Mouse (Mus musculus) hindbrain, embryonic 15.5 days (tissue): ENCODE measurements around the gene Evi2. TPM values are rescaled to one million over a fixed set of nuclear protein-coding genes. Genes with fewer than 3 reads are reported as not detected.

Source experiments
- ATAC-seq: fragments of 200-750 bp; cut with Nextera tagmentation; 2 replicates; pipeline ENCODE4 v1.8.0; 2017; ENCODE audit warnings: low read depth, moderate number of reproducible peaks, moderate TSS enrichment; ENCODE audit not compliant: low FRiP score
- H3K27ac ChIP-seq: fragments of 300-500 bp; sonication (generic); replicated peaks from 2 replicates; pipeline ENCODE4 v1.5.1; 2015; ENCODE audit warnings: mild to moderate bottlenecking, inconsistent platforms
- H3K27me3 ChIP-seq: fragments of 300-500 bp; sonication (generic); 2 replicates; pipeline ENCODE4 v1.6.1; 2015; ENCODE audit warnings: control low read depth, inconsistent platforms
- H3K36me3 ChIP-seq: fragments of 300-500 bp; sonication (generic); 2 replicates; pipeline ENCODE4 v1.6.1; 2015; ENCODE audit warnings: control low read depth, inconsistent platforms
- H3K4me1 ChIP-seq: fragments of 300-500 bp; sonication (generic); replicated peaks from 2 replicates; pipeline ENCODE4 v1.6.1; 2015; ENCODE audit warnings: control low read depth, inconsistent platforms
- H3K4me2 ChIP-seq: fragments of 300-500 bp; sonication (generic); 2 replicates; pipeline ENCODE4 v1.6.1; 2015; ENCODE audit warnings: moderate library complexity, mild to moderate bottlenecking, inconsistent platforms
- H3K4me3 ChIP-seq: fragments of 300-500 bp; sonication (generic); 2 replicates; pipeline ENCODE4 v1.5.1; 2015; ENCODE audit warnings: mild to moderate bottlenecking, inconsistent platforms
- H3K9ac ChIP-seq: fragments of 300-500 bp; sonication (generic); 2 replicates; pipeline ENCODE4 v1.6.1; 2015; ENCODE audit warnings: inconsistent platforms
- H3K9me3 ChIP-seq: fragments of 300-500 bp; sonication (generic); 2 replicates; pipeline ENCODE4 v1.6.1; 2016; ENCODE audit warnings: control low read depth, inconsistent platforms
- WGBS: fragments of 180-500 bp; shearing (Covaris S2); methylation state at CpG from one replicate; pipeline ENCODE4 v1.1.7; 2015; 5-methylcytosine and 5-hydroxymethylcytosine counted together
- polyA plus RNA-seq: library from polyadenylated mRNA; unstranded; fragments of >200 nt; fragmentation: Nextera tagmentation; extraction: Ambion mirVana; gene quantifications from 2 replicates; pipeline ENCODE4 v1.2.1, GENCODE M21; 2015

Gene Evi2
- polyA plus RNA-seq, 1 experiment from 2014 or later, result 0.58 TPM

GRCm38 (mm10) chr11:79522944-79523343 is 7.4 kb downstream of the Evi2 start:
- no peak overlapping the region for H3K4me2 ChIP-seq
- H3K4me3 ChIP-seq, result no peak overlapping the region
- no peaks in the 10 kb centered on the region for H3K27me3 ChIP-seq
- H3K27ac ChIP-seq, result no peak overlapping the region
- H3K36me3 ChIP-seq, result no peaks in the 10 kb centered on the region
- H3K9ac ChIP-seq, result no peak overlapping the region
- WGBS, result 86% methylated on average over 1 of the region's 1 CpGs
- no peaks in the 10 kb centered on the region for H3K4me1 ChIP-seq
- ATAC-seq, result no peak
- H3K9me3 ChIP-seq, result no peaks in the 10 kb centered on the region

DNA sequence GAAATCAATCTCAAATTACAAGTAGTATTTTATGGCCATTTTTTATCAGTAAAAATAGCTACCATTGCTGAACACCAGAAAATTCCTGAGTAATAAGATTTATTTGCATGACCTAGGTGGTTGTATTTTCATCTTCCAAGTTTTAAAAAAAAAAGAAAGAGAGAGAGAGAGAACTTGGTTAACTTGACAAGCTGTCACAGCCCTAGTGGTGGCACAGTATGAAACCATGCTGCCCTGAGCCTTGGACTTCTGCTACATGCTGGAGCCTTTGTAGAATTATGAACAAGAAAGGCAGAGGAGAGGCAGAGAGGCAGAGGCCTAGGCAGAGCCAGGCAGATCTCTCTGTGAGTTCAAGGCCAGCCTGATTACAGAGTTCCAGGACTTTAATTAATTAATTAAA is 8.5 kb downstream of the Evi2 start:
- H3K27ac ChIP-seq, result no peak overlapping the region
- H3K4me2 ChIP-seq, result no peak overlapping the region
- H3K36me3 ChIP-seq, result no peaks in the 10 kb centered on the region
- no peak for ATAC-seq
- H3K27me3 ChIP-seq, result no peaks in the 10 kb centered on the region
- no peak overlapping the region for H3K9ac ChIP-seq
- no peaks in the 10 kb centered on the region for H3K9me3 ChIP-seq
- H3K4me3 ChIP-seq, result no peak overlapping the region
- no peaks in the 10 kb centered on the region for H3K4me1 ChIP-seq

DNA sequence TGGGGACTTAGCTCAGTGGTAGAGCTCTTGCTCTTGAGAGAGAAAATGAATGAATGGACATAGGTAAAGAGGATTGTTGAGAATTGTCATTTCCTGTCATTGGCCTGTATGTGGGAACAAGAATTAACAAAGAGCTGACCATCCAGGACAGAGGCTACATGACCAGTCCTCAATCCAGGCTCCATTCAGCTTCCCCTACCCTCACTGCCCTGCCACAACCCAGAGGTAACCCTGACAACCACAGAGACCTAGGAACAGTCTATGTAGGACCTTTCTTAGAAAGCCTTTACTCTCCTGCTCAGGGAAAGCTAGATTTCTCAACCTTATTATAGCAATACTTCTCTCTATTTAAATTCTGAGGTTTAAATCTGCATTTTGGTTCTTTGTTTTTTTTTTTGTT is 9.6 kb downstream of the Evi2 start:
- no peak overlapping the region for H3K4me2 ChIP-seq
- no peak overlapping the region for H3K9ac ChIP-seq
- no peaks in the 10 kb centered on the region for H3K27me3 ChIP-seq
- no peaks in the 10 kb centered on the region for H3K4me1 ChIP-seq
- no peak overlapping the region for H3K4me3 ChIP-seq
- no peaks in the 10 kb centered on the region for H3K36me3 ChIP-seq
- H3K27ac ChIP-seq, result no peak overlapping the region
- ATAC-seq, result no peak
- no peaks in the 10 kb centered on the region for H3K9me3 ChIP-seq

DNA sequence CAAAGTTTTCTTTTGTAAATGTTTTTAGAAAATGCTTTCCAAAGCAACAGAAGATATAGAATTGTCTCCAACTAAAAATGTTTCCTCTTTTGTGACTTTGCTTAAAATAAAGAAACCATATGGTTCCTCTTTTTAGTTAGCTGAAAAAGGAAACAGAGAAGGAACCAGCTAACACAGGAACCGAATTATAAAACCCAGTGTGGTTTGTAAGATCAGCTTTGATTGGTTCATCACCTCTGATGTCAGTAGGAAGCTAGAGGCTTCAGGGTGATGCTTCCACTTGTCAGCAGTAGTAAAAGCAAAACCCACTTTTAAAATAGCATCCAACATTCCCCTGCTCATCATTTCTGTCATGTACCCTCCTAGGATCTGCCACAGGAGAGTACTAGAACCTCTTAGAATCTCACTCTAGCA is 10.5 kb downstream of the Evi2 start:
- no peaks in the 10 kb centered on the region for H3K36me3 ChIP-seq

GRCm38 (mm10) chr11:79519299-79519698 is 11.1 kb downstream of the Evi2 start:
- Histone ChIP-seq H3K4me1 (no peaks in the 10 kb centered on the region), H3K27me3 (no peaks in the 10 kb centered on the region), H3K27ac (no peak overlapping the region), H3K9me3 (no peaks in the 10 kb centered on the region), H3K36me3 (no peaks in the 10 kb centered on the region), H3K4me3 (no peak overlapping the region), H3K4me2 (no peak overlapping the region), H3K9ac (no peak overlapping the region)
- no peak for ATAC-seq
- WGBS, result 84% methylated on average over 6 of the region's 6 CpGs

More for the DNA sequence above, 10.5 kb downstream of the Evi2 start:
- H3K27ac ChIP-seq, result no peak overlapping the region
- no peaks in the 10 kb centered on the region for H3K27me3 ChIP-seq
- no peak for ATAC-seq
- no peaks in the 10 kb centered on the region for H3K9me3 ChIP-seq
- no peak overlapping the region for H3K4me2 ChIP-seq
- no peak overlapping the region for H3K9ac ChIP-seq
- H3K4me1 ChIP-seq, result no peaks in the 10 kb centered on the region
- 84% methylated on average over 1 of the region's 1 CpGs for WGBS
- H3K4me3 ChIP-seq, result no peak overlapping the region

GRCm38 (mm10) chr11:79515798-79516197 is 14.6 kb downstream of the Evi2 start:
- WGBS, result 97% methylated on average over 2 of the region's 2 CpGs
- H3K9ac ChIP-seq, result no peak overlapping the region

GRCm38 (mm10) chr11:79515331-79515730 is 15.1 kb downstream of the Evi2 start:
- ATAC-seq, result no peak
- Histone ChIP-seq H3K9me3 (no peaks in the 10 kb centered on the region), H3K27ac (no peak overlapping the region), H3K4me3 (no peak overlapping the region), H3K27me3 (no peaks in the 10 kb centered on the region), H3K9ac (no peak overlapping the region), H3K4me1 (no peaks in the 10 kb centered on the region), H3K4me2 (no peak overlapping the region), H3K36me3 (no peaks in the 10 kb centered on the region)
- 70% methylated on average over 6 of the region's 6 CpGs for WGBS

More at GRCm38 (mm10) chr11:79515798-79516197, 14.6 kb downstream of the Evi2 start:
- Histone ChIP-seq H3K4me2 (no peak overlapping the region), H3K27me3 (no peaks in the 10 kb centered on the region), H3K27ac (no peak overlapping the region), H3K4me3 (no peak overlapping the region), H3K36me3 (no peaks in the 10 kb centered on the region), H3K4me1 (no peaks in the 10 kb centered on the region), H3K9me3 (no peaks in the 10 kb centered on the region)
- no peak for ATAC-seq

DNA sequence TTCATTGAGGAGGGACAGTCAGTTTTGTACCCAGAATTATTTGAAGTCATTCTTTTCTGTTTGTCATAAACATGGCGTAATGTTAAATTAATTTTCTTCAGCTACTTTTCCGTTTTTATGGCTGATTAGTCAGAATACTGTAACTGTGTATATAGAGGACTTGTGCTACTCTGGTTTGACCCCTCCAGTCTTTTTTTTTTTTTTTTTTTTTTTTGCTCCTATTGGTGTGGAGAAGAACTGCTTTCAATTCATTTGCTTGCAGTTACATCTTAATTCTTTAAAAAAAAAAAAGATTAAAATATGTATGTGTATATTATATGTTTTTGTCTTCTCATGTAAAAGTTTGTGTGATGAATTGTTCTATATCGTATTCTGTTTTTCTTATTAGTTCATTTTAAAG is 18.4 kb downstream of the Evi2 start:
- Histone ChIP-seq H3K9me3 (no peaks in the 10 kb centered on the region), H3K9ac (no peak overlapping the region), H3K27ac (no peak overlapping the region), H3K4me2 (no peak overlapping the region), H3K27me3 (no peaks in the 10 kb centered on the region), H3K4me1 (no peaks in the 10 kb centered on the region), H3K4me3 (no peak overlapping the region), H3K36me3 (no peaks in the 10 kb centered on the region)
- no peak for ATAC-seq
- WGBS, result 92% methylated on average over 3 of the region's 3 CpGs

DNA sequence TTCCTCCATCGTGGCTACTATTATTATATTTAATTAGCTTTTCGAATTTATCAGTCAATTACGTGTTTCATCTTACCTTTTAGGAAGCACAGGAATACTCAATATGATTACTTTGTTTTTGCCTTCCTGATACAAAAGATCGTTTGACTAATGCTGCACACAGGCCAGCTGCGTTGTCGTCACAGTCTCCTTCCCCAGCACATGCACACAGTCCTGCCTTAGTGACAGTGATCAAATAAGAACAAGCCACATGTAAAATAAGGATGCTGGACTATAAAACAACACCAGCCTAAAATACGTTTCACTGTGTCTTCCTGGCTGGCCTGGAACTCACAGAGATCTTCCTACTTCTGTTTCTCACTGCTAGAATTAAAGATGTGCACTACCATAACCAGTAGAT is 25.9 kb downstream of the Evi2 start:
- Histone ChIP-seq H3K27ac (no peak overlapping the region), H3K9ac (no peak overlapping the region), H3K9me3 (no peaks in the 10 kb centered on the region), H3K4me1 (peaks cover 7% of the 10 kb centered on the region), H3K36me3 (no peaks in the 10 kb centered on the region), H3K4me2 (no peak overlapping the region), H3K4me3 (no peak overlapping the region), H3K27me3 (no peaks in the 10 kb centered on the region)
- WGBS, result 64% methylated on average over 7 of the region's 7 CpGs
- ATAC-seq, result no peak

DNA sequence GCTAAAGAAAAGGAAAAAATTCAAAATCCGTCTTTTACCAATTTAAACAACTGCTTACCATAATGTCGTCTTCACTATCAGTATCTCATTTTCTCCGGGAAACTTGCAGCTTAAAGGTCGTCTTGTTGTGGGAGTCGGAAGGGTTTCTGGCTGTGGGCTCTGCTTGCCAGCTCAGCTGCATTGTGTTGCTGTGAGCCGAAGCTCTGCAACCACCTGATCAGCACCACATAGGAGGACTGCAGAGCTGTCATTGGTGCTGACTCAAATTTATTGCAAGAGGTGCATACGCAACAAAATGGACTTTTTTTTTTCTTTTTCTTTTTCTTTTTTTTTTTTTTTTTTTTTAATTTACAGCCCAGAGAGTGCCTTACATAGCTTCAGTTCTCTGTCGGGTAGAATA is 26.5 kb downstream of the Evi2 start, which contains the start of gene Omg:
TSS of gene Omg (minus strand) at position 240 of the 400 bp plus-strand sequence.
- no peak for ATAC-seq
- 23% methylated on average over 8 of the region's 8 CpGs for WGBS
- peak within 1 kb of the TSS; percentile 35 for H3K4me2 ChIP-seq

DNA sequence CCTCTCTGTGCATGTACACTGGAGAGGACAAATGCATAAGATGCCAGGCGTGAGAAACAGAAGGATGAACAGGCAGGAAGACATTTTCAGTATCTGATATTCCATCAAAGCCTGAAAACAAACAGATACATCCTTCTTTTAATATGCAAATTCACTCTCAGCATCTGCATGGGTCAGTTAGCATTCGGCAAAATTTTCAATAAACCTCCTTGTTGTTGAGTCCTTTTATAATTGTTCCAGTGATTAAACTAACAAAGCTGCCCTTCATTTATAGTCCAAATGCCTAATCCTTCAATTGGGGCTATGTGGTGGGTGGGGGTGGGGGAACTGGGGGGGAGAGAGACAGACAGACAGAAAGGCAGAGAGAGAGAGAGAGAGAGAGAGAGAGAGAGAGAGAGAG is 27.5 kb downstream of the Evi2 start:
- 0 out of 2 replicates have a peak overlapping the region, but pooled peaks have one; percentile 6 for H3K4me3 ChIP-seq
- no peaks in the 10 kb centered on the region for H3K27me3 ChIP-seq
- peak overlapping the region; percentile 45; the same call in 1 of the 2 replicates for H3K27ac ChIP-seq
- peaks cover 7% of the 10 kb centered on the region for H3K4me1 ChIP-seq
- no peaks in the 10 kb centered on the region for H3K36me3 ChIP-seq
- peak overlapping the region; percentile 10 for H3K4me2 ChIP-seq
- no peak for ATAC-seq
- H3K9ac ChIP-seq, result no peak overlapping the region
- H3K9me3 ChIP-seq, result no peaks in the 10 kb centered on the region
- 19% methylated on average over 2 of the region's 2 CpGs for WGBS

More for the DNA sequence above, 26.5 kb downstream of the Evi2 start, which contains the start of gene Omg:
- Histone ChIP-seq H3K9me3 (no peaks in the 10 kb centered on the region), H3K27ac (peak within 1 kb of the TSS; percentile 51; the same call in 1 of the 2 replicates), H3K4me3 (0 out of 2 replicates have a peak within 1 kb of the TSS, but pooled peaks have one; percentile 12), H3K9ac (no peak within 1 kb of the TSS), H3K4me1 (peaks cover 7% of the 10 kb centered on the region), H3K27me3 (no peaks in the 10 kb centered on the region), H3K36me3 (no peaks in the 10 kb centered on the region)

DNA sequence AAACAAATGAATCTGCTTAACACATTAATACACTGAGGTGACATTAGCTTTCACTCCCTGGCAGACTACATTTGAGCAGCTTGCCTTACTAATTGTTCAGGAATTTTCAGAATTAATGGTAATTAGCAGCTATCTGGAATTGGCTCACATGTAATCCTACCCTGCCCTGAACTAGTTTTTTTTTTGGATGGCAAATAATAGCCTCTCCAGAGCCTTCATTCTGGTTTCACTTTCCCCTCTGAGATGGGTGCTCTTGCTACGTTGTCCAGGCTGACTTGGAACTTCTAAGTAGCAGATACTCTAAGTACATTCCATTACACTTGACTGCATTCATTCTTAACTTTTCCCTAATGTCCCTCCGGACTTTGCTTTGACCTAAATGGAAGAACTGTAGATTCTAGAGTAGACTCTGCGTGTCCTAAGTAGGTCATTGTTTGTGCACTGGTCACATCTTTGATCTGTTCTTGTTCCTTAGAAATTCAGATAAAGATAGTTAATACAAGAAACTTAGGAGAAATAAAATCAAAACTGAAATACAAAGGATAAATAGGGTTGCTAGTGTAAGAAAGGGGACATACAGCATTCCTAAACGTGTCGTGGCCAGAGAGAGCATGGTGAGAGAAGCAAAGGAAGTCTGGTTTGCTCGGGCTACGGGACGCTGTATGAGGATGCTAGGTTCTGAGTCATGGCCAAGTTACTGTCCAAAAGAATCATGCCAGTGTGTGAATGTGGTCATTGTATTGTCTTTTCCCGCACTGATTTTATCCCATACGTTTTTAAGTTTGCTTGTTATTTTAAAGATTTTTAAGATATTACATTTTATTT is 35.2 kb downstream of the Evi2 start:
- Histone ChIP-seq H3K27me3 (no peaks in the 10 kb centered on the region), H3K9ac (no peak overlapping the region), H3K27ac (no peak overlapping the region), H3K4me1 (0 out of 2 replicates have a peak, but pooled peaks cover 4% of the 10 kb centered on the region), H3K36me3 (peaks cover 8% of the 10 kb centered on the region; the same call in 1 of the 2 replicates), H3K4me2 (no peak overlapping the region), H3K9me3 (no peaks in the 10 kb centered on the region), H3K4me3 (no peak overlapping the region)
- WGBS, result 72% methylated on average over 10 of the region's 10 CpGs
- no peak for ATAC-seq
